Mouse (Mus musculus) brown adipose tissue, adult 24 weeks (tissue): ENCODE measurements around the gene B4galnt2. TPM values are rescaled to one million over a fixed set of nuclear protein-coding genes. Genes with fewer than 3 reads are reported as not detected.

Source experiments
- polyA plus RNA-seq: library from polyadenylated mRNA; stranded (reverse); fragments of >200 nt; gene quantifications from 2 replicates; pipeline ENCODE4 v1.2.4, GENCODE M21; 2012; ENCODE audit not compliant: missing spikeins, insufficient read depth, insufficient read length

The B4galnt2 gene
- polyA plus RNA-seq, 1 experiment, result not detected

Other genes with a start within 250 kb of the B4galnt2 start
- gene Phb, start 247.9 kb downstream of the B4galnt2 start, polyA plus RNA-seq, result 256 and 422 TPM in 2 replicates
- gene Zfp652, start 202.2 kb downstream of the B4galnt2 start, polyA plus RNA-seq, result 8.9 and 12.0 TPM in 2 replicates
- not detected in 2 replicates for gene B130006D01Rik, start 191.3 kb downstream of the B4galnt2 start, polyA plus RNA-seq
- 316 and 541 TPM in 2 replicates for gene Phospho1, start 90.4 kb downstream of the B4galnt2 start, polyA plus RNA-seq
- gene Gngt2, start 77.7 kb downstream of the B4galnt2 start, polyA plus RNA-seq, result 106 and 152 TPM in 2 replicates
- gene Abi3, start 72.4 kb downstream of the B4galnt2 start, polyA plus RNA-seq, result 8.4 and 26.7 TPM in 2 replicates
- not detected in 2 replicates for gene Igf2bp1, start 91.0 kb upstream of the B4galnt2 start, polyA plus RNA-seq
- gene Gip, start 109.7 kb upstream of the B4galnt2 start, polyA plus RNA-seq, result not detected in 2 replicates
- 61.6 and 90.5 TPM in 2 replicates for gene Snf8, start 120.0 kb upstream of the B4galnt2 start, polyA plus RNA-seq
- gene Ube2z, start 150.5 kb upstream of the B4galnt2 start, polyA plus RNA-seq, result 11.5 and 13.7 TPM in 2 replicates
- gene Atp5g1, start 160.8 kb upstream of the B4galnt2 start, polyA plus RNA-seq, result 43.7 and 57.2 TPM in 2 replicates
- not detected in 2 replicates for gene Calcoco2, start 197.1 kb upstream of the B4galnt2 start, polyA plus RNA-seq
- not detected in 2 replicates for gene Ttll6, start 218.9 kb upstream of the B4galnt2 start, polyA plus RNA-seq